Mouse (Mus musculus) adrenal gland, adult 2 months (tissue): ENCODE measurements at regions not wholly inside any gene's neighbourhood (a gene's known extent, or its start where the extent isn't known, plus 50 kb on each side); places are given as distances from the start of the nearest gene placed in this dataset.
"Not testable (repeated sequence)": the region's sequence is repeated elsewhere in the genome, so short reads cannot be mapped to it uniquely, and the experiment has no call there.

Experiments used
- DNase-seq: peaks from one replicate; pipeline ENCODE4 v3.0.0; 2021

DNA sequence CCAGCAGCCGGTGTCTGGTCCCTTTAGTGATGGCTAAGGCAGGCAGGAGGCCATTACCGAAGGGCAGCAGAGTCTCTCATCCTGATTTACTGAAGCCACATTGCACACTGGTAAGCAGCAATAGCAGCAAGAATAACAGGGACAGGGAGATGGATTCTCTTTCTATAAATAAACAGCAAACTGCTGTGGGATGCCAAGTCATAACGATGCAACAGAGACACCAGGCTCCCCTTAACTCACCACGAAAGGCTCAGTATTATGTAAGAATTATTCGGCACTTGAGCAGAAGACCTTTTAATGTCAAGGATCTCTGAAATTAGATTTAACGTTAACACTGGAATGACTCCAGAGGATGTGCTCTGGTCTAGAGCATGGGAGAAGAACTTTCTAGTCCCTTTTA lies 202.1 kb downstream of the Ddx10 start:
- peak; percentile 12 for DNase-seq

GRCm38 (mm10) chr9:53033797-53034196 lies 214.1 kb downstream of the Ddx10 start:
- DNase-seq, result no peak

- DNase-seq, result no peak
Observed at GRCm38 (mm10) chr9:53022096-53022495, 225.8 kb downstream of the Ddx10 start.

DNA sequence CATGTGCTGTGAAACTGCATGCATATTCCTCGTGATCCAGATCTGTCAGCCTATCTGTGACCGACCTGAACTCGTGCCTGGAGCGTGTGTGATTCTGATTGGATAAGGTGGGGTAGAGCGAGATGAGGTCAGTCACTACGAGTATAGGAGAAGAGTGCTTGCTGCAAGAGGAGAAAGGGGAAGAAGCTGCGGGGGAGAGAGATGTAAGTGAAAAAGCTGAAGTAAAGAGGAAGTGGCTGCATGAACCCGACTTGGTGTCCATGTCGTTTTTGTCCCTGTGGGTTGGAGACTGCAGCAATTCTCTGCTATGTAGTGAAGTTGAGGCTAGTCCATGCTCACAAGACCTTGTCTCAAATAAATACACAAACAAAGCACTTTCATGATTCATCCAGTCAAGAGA lies 237.1 kb downstream of the Ddx10 start:
- DNase-seq, result no peak

GRCm38 (mm10) chr9:53007395-53007794 lies 240.5 kb downstream of the Ddx10 start:
- DNase-seq, result no peak

GRCm38 (mm10) chr9:53006085-53006484 lies 241.8 kb downstream of the Ddx10 start:
- DNase-seq, result no peak

DNA sequence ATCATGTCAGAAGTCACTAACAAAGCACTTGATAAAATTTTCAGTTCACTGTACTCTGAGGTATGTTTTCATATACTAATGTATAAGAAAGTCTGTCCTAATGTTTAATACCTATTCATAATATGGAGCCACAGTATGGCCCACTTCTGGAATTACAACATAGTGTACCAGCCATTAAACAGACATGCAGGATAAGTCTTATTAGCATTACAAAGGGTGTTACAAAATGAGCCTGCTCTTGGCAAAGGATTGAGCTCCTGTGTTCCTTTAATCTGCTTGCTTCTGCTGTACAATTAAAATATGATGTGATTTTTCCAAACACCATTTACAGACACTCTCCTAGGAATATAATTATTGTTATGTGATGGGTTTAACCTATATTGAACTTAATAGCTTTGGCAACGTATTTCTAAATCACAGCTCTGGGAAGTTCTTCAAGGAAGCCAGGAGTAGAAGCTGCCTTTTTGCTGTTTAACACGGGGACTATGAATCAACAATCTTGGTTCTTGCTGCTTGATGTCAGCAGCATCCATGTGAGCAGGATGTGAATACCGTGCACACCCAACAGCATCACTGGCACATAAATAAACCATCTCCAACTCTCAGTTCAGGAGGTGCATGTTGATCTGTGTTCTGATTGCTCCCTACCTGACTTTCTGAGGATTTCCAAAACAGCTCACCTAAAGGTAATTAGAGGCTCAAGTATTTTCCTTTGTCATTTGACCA lies 243.4 kb downstream of the Ddx10 start:
- DNase-seq, result no peak

DNA sequence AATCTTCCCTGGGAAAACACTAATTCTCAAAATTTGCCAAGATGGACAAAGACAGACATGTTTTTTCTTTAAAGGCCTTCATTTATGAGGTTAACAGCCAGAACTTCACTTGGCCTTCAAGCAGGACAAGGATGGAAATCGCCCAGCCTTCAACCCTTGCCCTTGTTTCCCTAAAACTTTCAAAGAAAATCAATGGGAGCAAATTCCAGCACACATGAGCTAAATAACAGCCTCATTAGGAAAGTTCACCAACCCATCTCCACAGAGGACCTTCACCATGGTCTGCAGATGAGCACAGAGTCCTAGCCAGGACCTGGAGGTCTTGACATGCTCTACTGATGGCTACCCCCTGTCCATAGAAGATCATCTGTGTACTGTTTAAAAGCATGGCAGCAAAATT lies 271.8 kb downstream of the Ddx10 start:
- no peak for DNase-seq

DNA sequence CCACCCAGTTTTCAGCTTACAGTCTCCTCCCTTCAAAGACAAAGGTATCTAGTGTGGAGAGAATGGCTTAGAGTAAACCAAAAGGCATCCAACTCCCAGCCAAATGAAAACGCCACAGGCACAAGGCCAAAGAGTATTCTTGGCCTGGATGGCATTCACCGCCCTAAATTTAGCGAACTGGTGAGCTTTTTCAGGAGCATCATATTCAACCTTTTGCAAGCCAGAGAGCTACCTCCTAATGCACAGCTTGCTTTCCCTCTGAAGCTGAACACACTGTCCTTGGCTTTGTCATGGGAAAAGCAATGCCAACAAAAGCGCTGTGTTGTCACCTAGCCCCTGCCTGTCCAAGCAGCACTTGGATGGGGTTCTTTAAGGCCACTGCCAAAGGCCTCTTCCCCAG lies 282.2 kb downstream of the Ddx10 start:
- DNase-seq, result peak; percentile 17

GRCm38 (mm10) chr9:52959668-52960067 lies 280.1 kb upstream of the AI593442 start:
- DNase-seq, result no peak

DNA sequence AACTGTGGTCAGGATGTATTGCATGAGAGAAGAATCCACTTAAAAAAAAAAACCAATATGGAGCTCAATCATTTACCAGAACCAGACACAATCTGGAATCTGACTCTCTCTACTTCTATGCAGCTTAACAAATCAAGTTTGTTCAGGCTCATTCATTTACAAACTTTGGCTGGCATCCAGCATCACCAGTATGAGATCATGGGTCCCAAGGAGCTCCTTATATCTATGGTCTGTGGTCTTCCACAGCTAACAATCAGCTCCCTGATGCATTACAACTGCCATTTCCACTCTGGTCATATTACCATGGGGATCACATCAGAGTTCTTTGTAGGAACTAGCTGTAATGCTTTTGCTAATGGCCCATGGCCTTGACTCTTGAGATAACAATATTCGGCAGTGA lies 277.7 kb upstream of the AI593442 start:
- no peak for DNase-seq

GRCm38 (mm10) chr9:52944081-52944480 lies 264.5 kb upstream of the AI593442 start:
- DNase-seq, result peak; percentile 6

DNA sequence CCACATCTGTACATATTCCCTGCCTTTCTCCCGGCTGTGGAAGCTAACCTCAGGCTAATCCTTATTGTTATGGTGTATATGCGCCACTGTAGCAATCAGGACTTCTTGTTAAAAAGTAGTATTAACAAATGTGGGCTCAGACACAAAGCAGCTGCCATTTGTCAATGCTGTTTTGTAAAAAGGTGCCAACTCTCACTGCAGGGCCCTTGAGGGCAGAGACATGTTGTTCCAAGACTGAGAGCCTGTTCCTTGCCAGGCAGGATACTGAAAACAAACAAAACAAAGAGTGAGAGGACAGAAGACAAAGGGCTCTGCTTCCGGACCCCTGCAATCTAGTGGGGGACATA lies 262.0 kb upstream of the AI593442 start:
- DNase-seq, result no peak

GRCm38 (mm10) chr9:52940964-52941636 lies 261.5 kb upstream of the AI593442 start:
- DNase-seq, result peak; percentile 29

DNA sequence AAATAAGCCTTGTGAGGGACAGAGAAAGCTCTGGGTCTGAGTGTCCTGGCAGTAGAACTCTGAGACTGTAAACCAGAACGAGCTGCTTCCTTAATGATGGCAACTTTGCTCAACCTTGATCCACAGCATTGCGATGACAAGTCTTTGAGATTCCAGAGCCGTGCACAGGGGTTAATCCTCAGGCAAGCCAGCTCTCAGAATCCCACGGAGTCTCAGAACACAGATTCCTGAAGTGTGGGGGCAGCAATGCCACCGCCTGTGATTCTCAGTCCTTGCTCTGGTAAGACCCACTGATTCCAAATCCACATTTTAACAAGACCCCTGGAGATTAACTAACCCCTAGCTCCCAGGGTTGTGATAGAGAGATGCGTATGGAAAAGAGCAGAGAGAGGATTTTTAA lies 255.5 kb upstream of the AI593442 start:
- DNase-seq, result no peak

- DNase-seq, result peak; percentile 46
Observed at GRCm38 (mm10) chr9:52917516-52917915, 237.9 kb upstream of the AI593442 start.

- DNase-seq, result not testable (repeated sequence)
Observed at GRCm38 (mm10) chr9:52888653-52889052, 209.1 kb upstream of the AI593442 start.

DNA sequence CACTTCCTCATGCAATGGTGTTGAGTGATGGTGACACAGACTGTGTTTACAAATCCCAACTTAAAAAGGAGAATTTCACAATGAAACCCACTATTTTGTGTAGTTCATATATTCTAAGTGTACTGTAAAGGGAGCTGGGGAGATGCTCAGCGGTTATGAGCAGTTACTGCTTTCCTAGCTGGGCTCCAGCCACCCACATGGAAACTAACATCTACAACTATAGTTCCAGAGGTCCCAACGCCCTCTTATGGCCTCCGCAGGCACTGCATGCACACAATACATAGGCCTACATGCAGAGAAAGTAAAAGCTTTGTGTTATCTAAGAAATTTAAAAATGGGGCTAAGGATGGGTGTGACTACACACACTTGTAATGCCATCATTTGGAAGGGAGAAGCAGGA lies 208.4 kb upstream of the AI593442 start:
- DNase-seq, result not testable (repeated sequence)

GRCm38 (mm10) chr9:52867236-52867635 lies 187.7 kb upstream of the AI593442 start:
- DNase-seq, result no peak

- DNase-seq, result no peak
Observed at GRCm38 (mm10) chr9:52860327-52860726, 180.7 kb upstream of the AI593442 start.

DNA sequence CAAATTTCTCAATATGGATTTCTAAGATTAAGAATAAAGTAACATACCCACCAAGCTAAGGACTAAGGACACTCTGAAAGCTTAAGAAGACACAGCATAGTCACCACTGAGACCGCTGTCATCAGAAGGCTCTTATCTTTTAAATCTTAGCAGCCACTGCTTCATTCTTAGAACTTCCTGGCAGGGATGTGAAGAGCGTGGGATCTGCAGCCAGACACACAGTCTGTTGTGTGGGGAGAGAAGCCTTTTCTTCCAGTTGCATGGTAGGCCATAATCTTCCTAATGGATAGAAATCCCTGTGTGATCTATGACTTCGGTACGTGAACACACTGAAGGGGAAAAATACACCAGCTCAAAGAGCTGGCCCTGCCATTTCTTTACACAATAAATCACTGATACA lies 178.8 kb upstream of the AI593442 start:
- DNase-seq, result no peak

GRCm38 (mm10) chr9:52853338-52853737 lies 173.8 kb upstream of the AI593442 start:
- DNase-seq, result no peak

DNA sequence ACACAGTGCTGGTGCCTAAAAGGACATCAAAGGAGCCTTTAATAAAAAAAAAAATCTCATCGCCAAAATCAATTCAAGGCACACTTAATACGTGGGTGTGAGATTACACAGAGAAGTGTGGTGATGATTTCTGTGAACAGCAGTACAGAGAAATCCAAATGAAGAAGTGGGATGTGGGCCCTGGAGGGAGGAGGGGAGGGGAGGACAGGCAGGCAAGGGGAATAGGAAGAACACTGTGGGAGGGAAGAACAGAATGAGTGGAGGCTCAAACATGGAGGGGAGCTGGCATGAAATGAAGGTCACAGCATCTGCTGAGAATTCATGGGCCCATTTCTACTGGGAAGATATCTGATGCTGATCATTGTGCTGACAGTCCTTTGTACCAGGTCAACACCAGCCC lies 171.0 kb upstream of the AI593442 start:
- no peak for DNase-seq

DNA sequence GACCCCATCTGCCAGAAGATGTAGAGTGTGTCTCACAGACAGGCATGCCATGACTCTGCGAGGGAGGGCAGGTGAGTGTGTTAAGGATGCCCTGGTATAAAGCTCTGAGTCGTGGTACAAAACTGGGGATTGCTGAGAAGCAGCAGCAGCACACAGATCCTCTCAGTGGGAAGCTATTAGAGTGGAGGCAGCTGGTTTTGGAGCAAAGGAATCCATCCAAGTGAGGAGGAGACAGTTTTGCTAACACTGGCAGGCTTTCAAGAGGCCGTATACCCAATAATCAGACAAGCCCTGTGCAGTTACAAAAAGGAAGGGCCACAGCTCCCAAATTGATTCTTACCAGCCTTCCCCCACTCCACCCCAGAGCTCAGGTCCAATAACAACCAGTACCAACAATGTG lies 170.4 kb upstream of the AI593442 start:
- DNase-seq, result no peak
